Comparison of ENCODE assay signal across 16 mouse cellular contexts in genomic region chr2:93662240-93662865, GRCm38 (mm10). TPM values are rescaled to one million over a fixed set of nuclear protein-coding genes. Genes with fewer than 3 reads are reported as not detected.
DNase-seq lines count a peak whose midpoint lies in the region; ATAC-seq and TF ChIP-seq lines count a peak whose summit lies in the region.
"Had no signal": no experiment of that assay in that cellular context is flagged by ENCODE, and none has a peak within 500 bp of the region (broad histone marks: within the 10 kb centered on the region; RNA-seq: fewer than 3 reads in every experiment).

No protein-coding gene starts in this region.

- no peak overlapping the region for H3K4me2 ChIP-seq in forebrain, embryonic 11.5 days (ENCODE audit: low read depth, low read length, severe bottlenecking)
- H3K4me2 ChIP-seq in forebrain, postnatal 0 days (ENCODE audit: low read depth), result no peak overlapping the region
- H3K4me2 ChIP-seq in embryonic facial prominence, embryonic 14.5 days (ENCODE audit: low read depth, low read length), result peak overlapping the region; percentile 32
- H3K4me2 ChIP-seq in liver, postnatal 0 days (ENCODE audit: low read depth, low read length), result peak overlapping the region; percentile 38; the same call in 1 of the 2 replicates
- H3K4me2 ChIP-seq: forebrain, embryonic 12.5 days had no signal

- no peaks in the 10 kb centered on the region for H3K9me3 ChIP-seq in forebrain, embryonic 11.5 days (ENCODE audit: control insufficient read depth, low read length)
- no peaks in the 10 kb centered on the region for H3K9me3 ChIP-seq in forebrain, postnatal 0 days (ENCODE audit: low read length)
- no peaks in the 10 kb centered on the region for H3K9me3 ChIP-seq in embryonic facial prominence, embryonic 14.5 days (ENCODE audit: control insufficient read depth, low read length)
- no peaks in the 10 kb centered on the region for H3K9me3 ChIP-seq in liver, postnatal 0 days (ENCODE audit: low read length)
- H3K9me3 ChIP-seq: forebrain, embryonic 12.5 days had no signal

- H3K27ac ChIP-seq in forebrain, embryonic 11.5 days (ENCODE audit: low read depth, low read length), result no peak overlapping the region
- H3K27ac ChIP-seq in forebrain, postnatal 0 days (ENCODE audit: low read depth, low read length), result no peak overlapping the region
- peak overlapping the region; percentile 63 for H3K27ac ChIP-seq in embryonic facial prominence, embryonic 14.5 days (replicated peaks; ENCODE audit: low read depth, low read length)
- no peak overlapping the region for H3K27ac ChIP-seq in liver, postnatal 0 days (ENCODE audit: low read depth)
- H3K27ac ChIP-seq: forebrain, embryonic 12.5 days; kidney, postnatal 0 days had no signal

- H3K36me3 ChIP-seq in forebrain, embryonic 11.5 days (ENCODE audit: control insufficient read depth, insufficient read depth, low read length), result no peaks in the 10 kb centered on the region
- no peaks in the 10 kb centered on the region for H3K36me3 ChIP-seq in forebrain, postnatal 0 days (ENCODE audit: insufficient read depth)
- H3K36me3 ChIP-seq in embryonic facial prominence, embryonic 14.5 days (ENCODE audit: control insufficient read depth, insufficient read depth, low read length), result 0 out of 2 replicates have a peak, but pooled peaks cover 8% of the 10 kb centered on the region
- H3K36me3 ChIP-seq in liver, postnatal 0 days (replicated peaks; ENCODE audit: insufficient read depth, low read length), result no peaks in the 10 kb centered on the region
- H3K36me3 ChIP-seq: forebrain, embryonic 12.5 days had no signal

- 0 out of 2 replicates have a peak, but pooled peaks have one; percentile 27 for ATAC-seq in forebrain, embryonic 11.5 days (replicated peaks; ENCODE audit: low FRiP score)
- no peak for ATAC-seq in forebrain, postnatal 0 days
- ATAC-seq in embryonic facial prominence, embryonic 14.5 days (ENCODE audit: low read depth), result peak; percentile 66
- peak; percentile 75 for ATAC-seq in liver, postnatal 0 days
- no peak for ATAC-seq in cerebellum, adult (ENCODE audit: insufficient number of reproducible peaks, low FRiP score, low TSS enrichment)
- ATAC-seq: inflammation-experienced regulatory T-cells, adult 6 months had no signal

- peak overlapping the region; percentile 10; the same call in 1 of the 2 replicates for H3K9ac ChIP-seq in forebrain, embryonic 11.5 days (ENCODE audit: low read length)
- H3K9ac ChIP-seq in forebrain, postnatal 0 days, result no peak overlapping the region
- 0 out of 2 replicates have a peak overlapping the region, but pooled peaks have one; percentile 26 for H3K9ac ChIP-seq in embryonic facial prominence, embryonic 14.5 days (ENCODE audit: low read depth, low read length)
- no peak overlapping the region for H3K9ac ChIP-seq in liver, postnatal 0 days (replicated peaks)
- H3K9ac ChIP-seq: forebrain, embryonic 12.5 days had no signal

- no peak for TF ChIP-seq CTCF in forebrain, postnatal 0 days (IDR thresholded peaks at IDR 0.05; ENCODE audit: low read depth)
- no peak for TF ChIP-seq CTCF in liver, postnatal 0 days (IDR thresholded peaks at IDR 0.05; ENCODE audit: low read depth)

- H3K4me1 ChIP-seq in forebrain, embryonic 11.5 days (replicated peaks; ENCODE audit: control insufficient read depth, insufficient read depth, low read length), result peaks cover 6% of the 10 kb centered on the region; the same call in 1 of the 2 replicates
- H3K4me1 ChIP-seq in forebrain, postnatal 0 days (ENCODE audit: insufficient read depth), result no peaks in the 10 kb centered on the region
- peaks cover 16% of the 10 kb centered on the region; the same call in 1 of the 2 replicates for H3K4me1 ChIP-seq in embryonic facial prominence, embryonic 14.5 days (ENCODE audit: control insufficient read depth, insufficient read depth, low read length)
- peaks cover 3% of the 10 kb centered on the region; the same call in 1 of the 2 replicates for H3K4me1 ChIP-seq in liver, postnatal 0 days (ENCODE audit: insufficient read depth)

- no peak overlapping the region for H3K4me3 ChIP-seq in forebrain, embryonic 11.5 days (ENCODE audit: low read depth, low read length)
- no peak overlapping the region for H3K4me3 ChIP-seq in forebrain, postnatal 0 days (ENCODE audit: low read depth, low read length)
- no peak overlapping the region for H3K4me3 ChIP-seq in embryonic facial prominence, embryonic 14.5 days (ENCODE audit: low read depth, low read length)
- H3K4me3 ChIP-seq in liver, postnatal 0 days (ENCODE audit: low read depth, low read length), result no peak overlapping the region
- H3K4me3 ChIP-seq: forebrain, embryonic 12.5 days had no signal

- DNase-seq in forebrain, embryonic 11.5 days (ENCODE audit: low spot score), result no peak
- DNase-seq in forebrain, postnatal 0 days, result no peak
- DNase-seq in NIH3T3 (ENCODE audit: low read depth), result peak; percentile 9
- DNase-seq in embryonic facial prominence, embryonic 14.5 days (ENCODE audit: low spot score), result no peak
- no peak for DNase-seq in liver, postnatal 0 days
- no peak for DNase-seq in layer of hippocampus, postnatal 36 days
- no peak for DNase-seq in ovary, postnatal 36 days (ENCODE audit: low spot score)
- DNase-seq: B cell, adult 2 months; cerebellum, adult 11-12 months; heart, adult 18-20 months; lung, postnatal 10 days had no signal

- 6% methylated on average over 16 of the region's 16 CpGs for WGBS in forebrain, embryonic 11.5 days
- 10% methylated on average over 16 of the region's 16 CpGs for WGBS in forebrain, postnatal 0 days
- 11% methylated on average over 16 of the region's 16 CpGs for whole genome bisulfite sequencing in embryonic facial prominence, embryonic 14.5 days
- 48% methylated on average over 16 of the region's 16 CpGs for whole genome bisulfite sequencing in liver, postnatal 0 days (ENCODE audit: insufficient replicate concordance)

- no peak for TF ChIP-seq EP300 in liver, postnatal 0 days (IDR thresholded peaks at IDR 0.05; ENCODE audit: low read depth)

- H3K27me3 ChIP-seq in forebrain, embryonic 11.5 days (ENCODE audit: control insufficient read depth, insufficient read depth, low read length), result peaks cover 35% of the 10 kb centered on the region
- no peaks in the 10 kb centered on the region; the same call in 1 of the 2 replicates for H3K27me3 ChIP-seq in forebrain, postnatal 0 days (ENCODE audit: insufficient read depth, low read length)
- no peaks in the 10 kb centered on the region for H3K27me3 ChIP-seq in embryonic facial prominence, embryonic 14.5 days (replicated peaks; ENCODE audit: control insufficient read depth, insufficient read depth, low read length)
- no peaks in the 10 kb centered on the region for H3K27me3 ChIP-seq in liver, postnatal 0 days (ENCODE audit: insufficient read depth, low read length)

RNA-seq across cellular contexts. Expression of gene Alx4, which starts 20.2 kb away (rescaled TPM):
- 10.0 and 11.2 TPM in 2 replicates for polyA plus RNA-seq in forebrain, embryonic 11.5 days (2014; fragmentation: Nextera tagmentation; extraction: Ambion mirVana)
- total RNA-seq in forebrain, postnatal 0 days (2014; rRNA removed), result 2.6 and 4.2 TPM in 2 replicates
- 0.58 and 0.72 TPM in 2 replicates for polyA plus RNA-seq in forebrain, postnatal 0 days (2015; fragmentation: Nextera tagmentation; extraction: Ambion mirVana)
- polyA plus RNA-seq in embryonic facial prominence, embryonic 14.5 days (2014; fragmentation: Nextera tagmentation; extraction: Ambion mirVana), result 8.4 and 9.0 TPM in 2 replicates
- polyA plus RNA-seq in liver, postnatal 0 days (2015; fragmentation: Nextera tagmentation; extraction: Ambion mirVana), result 0.04 TPM in 1 of 2 replicates, not detected in the other
- total RNA-seq in layer of hippocampus, postnatal 36 days (2021), result under 1 TPM; 0.55 to 0.88 TPM
- total RNA-seq: megakaryocyte-erythroid progenitor cell, adult 5-6 weeks had no signal

Comparison
In these comparisons a context has a peak if more than half of its experiments do, and no peak if none do; other contexts are left out.
1. ATAC-seq: peak in forebrain, embryonic 11.5 days (single experiment), embryonic facial prominence, embryonic 14.5 days (single experiment) and liver, postnatal 0 days (single experiment); none in forebrain, postnatal 0 days (single experiment) and cerebellum, adult (single experiment).
2. H3K9ac ChIP-seq: peak in forebrain, embryonic 11.5 days (single experiment) and embryonic facial prominence, embryonic 14.5 days (single experiment); none in forebrain, postnatal 0 days (single experiment) and liver, postnatal 0 days (single experiment).
3. H3K4me2 ChIP-seq: peak in embryonic facial prominence, embryonic 14.5 days (single experiment) and liver, postnatal 0 days (single experiment); none in forebrain, embryonic 11.5 days (single experiment) and forebrain, postnatal 0 days (single experiment).